Mouse (Mus musculus): ENCODE measurements at regions not wholly inside any gene's neighbourhood (a gene's known extent, or its start where the extent isn't known, plus 50 kb on each side); places are given as distances from the start of the nearest gene placed in this dataset.

GRCm38 (mm10) chr16:55097651-55098050 is 200.1 kb downstream of the Zpld1 start:
- H3K36me3 ChIP-seq (ENCODE audit: control insufficient read depth, insufficient read depth, low read length), result no peaks in the 10 kb centered on the region
- no peak overlapping the region for H3K4me3 ChIP-seq (ENCODE audit: control insufficient read depth, insufficient read depth, low read length)
- WGBS, result 87% methylated on average over 1 of the region's 1 CpGs
- H3K4me1 ChIP-seq (replicated peaks; ENCODE audit: control insufficient read depth, insufficient read depth, low read length), result no peaks in the 10 kb centered on the region
- DNase-seq, result no peak
- no peaks in the 10 kb centered on the region for H3K27me3 ChIP-seq (ENCODE audit: control insufficient read depth, insufficient read depth, low read length)
- H3K27ac ChIP-seq (ENCODE audit: control insufficient read depth, insufficient read depth, low read length), result no peak overlapping the region
- TF ChIP-seq POLR2A (IDR thresholded peaks at IDR 0.05; ENCODE audit: control insufficient read depth, extremely low read depth, insufficient read depth, low read length, poor library complexity), result no peak
- TF ChIP-seq CTCF (IDR thresholded peaks at IDR 0.05; ENCODE audit: borderline replicate concordance, control insufficient read depth, extremely low read depth, insufficient read depth, low read length, poor library complexity), result no peak

DNA sequence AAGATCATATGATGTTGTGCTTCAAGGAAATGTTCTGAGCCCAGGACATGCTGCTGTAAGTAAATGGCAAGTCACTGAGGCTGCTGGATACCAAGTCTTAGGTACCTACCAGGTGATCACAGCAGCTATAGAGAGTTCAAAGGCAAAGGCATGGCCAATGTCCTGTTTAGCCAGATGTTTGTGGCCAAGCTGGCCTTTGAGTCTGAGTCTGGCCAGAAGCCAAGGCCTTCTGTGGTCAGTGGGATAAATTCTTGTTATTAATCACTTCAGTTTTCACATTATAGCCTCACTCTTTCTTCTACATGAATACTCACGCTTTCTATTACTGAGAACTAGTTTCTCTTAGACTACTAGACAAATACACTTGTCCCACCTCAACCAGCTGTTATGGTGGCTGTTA is 210.3 kb downstream of the Zpld1 start:
- Histone ChIP-seq H3K4me1 (replicated peaks; ENCODE audit: control insufficient read depth, insufficient read depth, low read length) (no peaks in the 10 kb centered on the region), H3K36me3 (ENCODE audit: control insufficient read depth, insufficient read depth, low read length) (no peaks in the 10 kb centered on the region), H3K4me3 (ENCODE audit: control insufficient read depth, insufficient read depth, low read length) (no peak overlapping the region), H3K27ac (ENCODE audit: control insufficient read depth, insufficient read depth, low read length) (no peak overlapping the region), H3K27me3 (ENCODE audit: control insufficient read depth, insufficient read depth, low read length) (no peaks in the 10 kb centered on the region)
- DNase-seq, result no peak
- TF ChIP-seq CTCF (IDR thresholded peaks at IDR 0.05; ENCODE audit: borderline replicate concordance, control insufficient read depth, extremely low read depth, insufficient read depth, low read length, poor library complexity) (no peak), POLR2A (IDR thresholded peaks at IDR 0.05; ENCODE audit: control insufficient read depth, extremely low read depth, insufficient read depth, low read length, poor library complexity) (no peak)
- WGBS, result 87% methylated on average over 1 of the region's 1 CpGs

DNA sequence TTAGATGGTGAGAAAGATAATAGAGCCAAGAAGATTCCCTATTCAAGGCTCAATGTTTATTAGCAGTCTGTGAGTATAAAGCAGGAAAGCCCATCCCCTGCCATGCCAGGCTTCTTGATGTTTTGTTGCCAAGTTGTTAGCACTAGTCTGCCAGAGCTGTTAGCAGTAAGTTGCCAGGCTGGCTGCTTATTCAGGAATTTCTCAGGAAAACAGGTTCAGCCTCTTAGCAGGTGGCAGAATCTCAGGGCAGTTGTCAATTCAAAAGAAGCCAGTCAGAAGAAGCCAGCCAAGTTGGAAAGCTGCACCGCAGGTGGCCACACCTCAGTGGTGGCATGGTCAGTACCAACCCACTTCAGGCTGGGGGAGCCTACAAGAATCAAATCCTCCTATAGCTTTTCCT is 221.6 kb downstream of the Zpld1 start:
- Histone ChIP-seq H3K27ac (ENCODE audit: control insufficient read depth, insufficient read depth, low read length) (no peak overlapping the region), H3K4me3 (ENCODE audit: control insufficient read depth, insufficient read depth, low read length) (no peak overlapping the region), H3K27me3 (ENCODE audit: control insufficient read depth, insufficient read depth, low read length) (no peaks in the 10 kb centered on the region), H3K4me1 (replicated peaks; ENCODE audit: control insufficient read depth, insufficient read depth, low read length) (no peaks in the 10 kb centered on the region), H3K36me3 (ENCODE audit: control insufficient read depth, insufficient read depth, low read length) (no peaks in the 10 kb centered on the region)
- TF ChIP-seq CTCF (IDR thresholded peaks at IDR 0.05; ENCODE audit: borderline replicate concordance, control insufficient read depth, extremely low read depth, insufficient read depth, low read length, poor library complexity) (no peak), POLR2A (IDR thresholded peaks at IDR 0.05; ENCODE audit: control insufficient read depth, extremely low read depth, insufficient read depth, low read length, poor library complexity) (no peak)
- no peak for DNase-seq
- 74% methylated on average over 1 of the region's 1 CpGs for WGBS

- H3K27me3 ChIP-seq (ENCODE audit: control insufficient read depth, insufficient read depth, low read length), result no peaks in the 10 kb centered on the region
- TF ChIP-seq POLR2A (IDR thresholded peaks at IDR 0.05; ENCODE audit: control insufficient read depth, extremely low read depth, insufficient read depth, low read length, poor library complexity) (no peak), CTCF (IDR thresholded peaks at IDR 0.05; ENCODE audit: borderline replicate concordance, control insufficient read depth, extremely low read depth, insufficient read depth, low read length, poor library complexity) (no peak)
Measured at GRCm38 (mm10) chr16:55039777-55040176, 258.0 kb downstream of the Zpld1 start.

DNA sequence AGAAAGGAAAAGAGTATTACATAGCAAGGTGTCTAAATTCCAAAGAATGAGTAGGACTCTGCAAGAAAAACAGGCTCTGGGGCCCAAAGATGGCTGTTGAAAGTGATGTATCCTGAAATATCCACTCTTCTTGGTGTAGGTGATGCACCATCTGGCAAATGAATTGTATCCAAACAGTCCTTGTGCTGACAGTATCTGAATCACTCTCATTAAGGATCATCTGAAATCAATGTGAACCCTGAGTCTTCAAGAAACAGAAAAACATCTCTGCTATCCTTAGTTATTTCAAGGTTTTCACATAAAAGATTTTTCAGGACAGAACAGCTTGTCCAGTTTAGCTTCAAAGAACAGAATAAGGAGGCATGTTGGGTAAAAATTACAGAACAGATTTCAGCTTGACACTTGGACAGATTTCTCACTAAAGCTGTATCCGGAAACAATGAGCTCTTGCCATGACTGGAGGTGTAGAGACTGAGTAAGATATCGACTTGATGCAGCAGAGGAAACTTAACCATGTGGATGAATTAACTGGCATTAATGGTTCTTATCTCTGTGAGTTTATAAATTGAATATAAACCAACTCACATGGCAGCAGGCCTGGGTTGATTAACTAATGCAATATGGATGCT is 296.0 kb downstream of the Zpld1 start:
- H3K4me3 ChIP-seq (ENCODE audit: control insufficient read depth, insufficient read depth, low read length), result no peak overlapping the region
- H3K27me3 ChIP-seq (ENCODE audit: control insufficient read depth, insufficient read depth, low read length), result no peaks in the 10 kb centered on the region
- H3K27ac ChIP-seq (ENCODE audit: control insufficient read depth, insufficient read depth, low read length), result no peak overlapping the region
- no peaks in the 10 kb centered on the region for H3K4me1 ChIP-seq (replicated peaks; ENCODE audit: control insufficient read depth, insufficient read depth, low read length)
- no peaks in the 10 kb centered on the region for H3K36me3 ChIP-seq (ENCODE audit: control insufficient read depth, insufficient read depth, low read length)
- WGBS, result 84% methylated on average over 2 of the region's 2 CpGs
- TF ChIP-seq POLR2A (IDR thresholded peaks at IDR 0.05; ENCODE audit: control insufficient read depth, extremely low read depth, insufficient read depth, low read length, poor library complexity) (no peak), CTCF (IDR thresholded peaks at IDR 0.05; ENCODE audit: borderline replicate concordance, control insufficient read depth, extremely low read depth, insufficient read depth, low read length, poor library complexity) (no peak)
- no peak for DNase-seq

More at GRCm38 (mm10) chr16:55039777-55040176, 258.0 kb downstream of the Zpld1 start:
- WGBS, result 94% methylated on average over 6 of the region's 6 CpGs
- no peak overlapping the region for H3K27ac ChIP-seq (ENCODE audit: control insufficient read depth, insufficient read depth, low read length)
- no peak overlapping the region for H3K4me3 ChIP-seq (ENCODE audit: control insufficient read depth, insufficient read depth, low read length)
- no peak for DNase-seq
- no peaks in the 10 kb centered on the region for H3K4me1 ChIP-seq (replicated peaks; ENCODE audit: control insufficient read depth, insufficient read depth, low read length)
- H3K36me3 ChIP-seq (ENCODE audit: control insufficient read depth, insufficient read depth, low read length), result no peaks in the 10 kb centered on the region

GRCm38 (mm10) chr16:54991595-54992240 is 306.1 kb downstream of the Zpld1 start:
- no peak for TF ChIP-seq POLR2A (IDR thresholded peaks at IDR 0.05; ENCODE audit: control insufficient read depth, extremely low read depth, insufficient read depth, low read length, poor library complexity)
- no peak for TF ChIP-seq CTCF (IDR thresholded peaks at IDR 0.05; ENCODE audit: borderline replicate concordance, control insufficient read depth, extremely low read depth, insufficient read depth, low read length, poor library complexity)
- WGBS, result 48% methylated on average over 4 of the region's 4 CpGs
- Histone ChIP-seq H3K4me1 (replicated peaks; ENCODE audit: control insufficient read depth, insufficient read depth, low read length) (no peaks in the 10 kb centered on the region), H3K4me3 (ENCODE audit: control insufficient read depth, insufficient read depth, low read length) (no peak overlapping the region), H3K36me3 (ENCODE audit: control insufficient read depth, insufficient read depth, low read length) (no peaks in the 10 kb centered on the region), H3K27me3 (ENCODE audit: control insufficient read depth, insufficient read depth, low read length) (no peaks in the 10 kb centered on the region), H3K27ac (ENCODE audit: control insufficient read depth, insufficient read depth, low read length) (no peak overlapping the region)
- no peak for DNase-seq

Data from thymus, adult 2 months (tissue).